Mouse (Mus musculus): ENCODE measurements at regions not wholly inside any gene's neighbourhood (a gene's known extent, or its start where the extent isn't known, plus 50 kb on each side); places are given as distances from the start of the nearest gene placed in this dataset.

DNA sequence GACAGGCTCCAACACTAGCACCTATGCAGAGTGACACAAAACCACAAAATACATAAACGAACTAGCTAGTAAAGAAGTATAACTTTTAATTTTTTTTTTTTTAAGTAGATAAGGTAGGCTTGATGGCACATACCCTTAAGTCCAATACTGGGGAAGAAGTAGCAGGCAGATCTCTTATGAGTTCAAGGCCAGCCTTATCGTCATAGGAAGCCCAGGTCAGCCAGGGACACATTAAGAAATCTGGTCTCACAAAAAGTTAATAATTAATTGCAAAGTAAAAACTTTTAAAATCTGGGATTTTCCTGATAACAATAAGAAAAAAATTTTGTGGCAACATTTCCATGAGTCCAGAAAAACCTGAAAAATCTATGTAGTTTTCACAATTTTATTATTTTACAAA is 92.9 kb downstream of the Sox4 start:
- TF ChIP-seq CTCF (IDR thresholded peaks at IDR 0.05; ENCODE audit: borderline replicate concordance, control insufficient read depth, extremely low read depth, insufficient read depth, low read length, poor library complexity) (no peak), POLR2A (IDR thresholded peaks at IDR 0.05; ENCODE audit: control insufficient read depth, extremely low read depth, insufficient read depth, low read length, poor library complexity) (no peak)

Data from thymus, adult 2 months (tissue).